Mouse (Mus musculus): ENCODE results near the gene Upk3a.

- TF ChIP-seq CTCF (IDR thresholded peaks at IDR 0.05; ENCODE audit: borderline replicate concordance, control insufficient read depth, extremely low read depth, insufficient read depth, low read length, poor library complexity) (no peak), POLR2A (IDR thresholded peaks at IDR 0.05; ENCODE audit: control insufficient read depth, extremely low read depth, insufficient read depth, low read length, poor library complexity) (no peak)
These were observed 14.9 kb downstream of the Upk3a start for GRCm38 (mm10) chr15:85031866-85032265.

Data from thymus, adult 2 months (tissue).